Mouse (Mus musculus) retina, postnatal 1 day (tissue): ENCODE data around the gene Calm5.
A peak's percentile ranks its signal among the peaks of the same experiment; 100 is the strongest.
"Not testable (repeated sequence)": the region's sequence is repeated elsewhere in the genome, so short reads cannot be mapped to it uniquely, and the experiment has no call there.

ENCODE experiments used
- DNase-seq: peaks from one replicate; pipeline ENCODE4 v3.0.0-alpha.2; 2012

Calm5 gene

GRCm38 (mm10) chr13:3866355-3867052, 12.5 kb downstream of the Calm5 start:
- DNase-seq = no peak

GRCm38 (mm10) chr13:3867158-3867557, 13.2 kb downstream of the Calm5 start:
- DNase-seq = no peak

- no peak for DNase-seq
These were observed 15.9 kb downstream of the Calm5 start for GRCm38 (mm10) chr13:3869901-3870300.

GRCm38 (mm10) chr13:3872832-3873231, 18.9 kb downstream of the Calm5 start:
- no peak for DNase-seq

- peak; percentile 14 for DNase-seq
These were observed 22.5 kb downstream of the Calm5 start for GRCm38 (mm10) chr13:3876448-3876847.

- DNase-seq = no peak
These were observed 23.2 kb downstream of the Calm5 start for GRCm38 (mm10) chr13:3877185-3877584.

- peak; percentile 52 for DNase-seq
These were observed 23.8 kb downstream of the Calm5 start for GRCm38 (mm10) chr13:3877679-3878220.

- no peak for DNase-seq
These were observed 32.7 kb downstream of the Calm5 start for GRCm38 (mm10) chr13:3886663-3887062.

GRCm38 (mm10) chr13:3889111-3889510, 35.1 kb downstream of the Calm5 start:
- no peak for DNase-seq

GRCm38 (mm10) chr13:3890061-3890460, 36.1 kb downstream of the Calm5 start:
- DNase-seq = no peak

- DNase-seq = no peak
These were observed 37.6 kb downstream of the Calm5 start for GRCm38 (mm10) chr13:3891479-3892087.

GRCm38 (mm10) chr13:3892601-3893000, 38.6 kb downstream of the Calm5 start:
- no peak for DNase-seq

- peak; percentile 87 for DNase-seq
These were observed 39.3 kb downstream of the Calm5 start for GRCm38 (mm10) chr13:3893126-3893734.

GRCm38 (mm10) chr13:3894549-3894948, 40.6 kb downstream of the Calm5 start:
- DNase-seq = no peak

- DNase-seq = no peak
These were observed 41.5 kb downstream of the Calm5 start for GRCm38 (mm10) chr13:3895397-3895980.

GRCm38 (mm10) chr13:3896032-3896431, 42.1 kb downstream of the Calm5 start:
- no peak for DNase-seq

GRCm38 (mm10) chr13:3896913-3897312, 42.9 kb downstream of the Calm5 start:
- DNase-seq = peak; percentile 79

GRCm38 (mm10) chr13:3898202-3898601, 44.2 kb downstream of the Calm5 start:
- not testable (repeated sequence) for DNase-seq

- no peak for DNase-seq
These were observed 45.3 kb downstream of the Calm5 start for GRCm38 (mm10) chr13:3899301-3899700.
